17 mouse cellular contexts compared by ENCODE assay signal in the genomic region with DNA sequence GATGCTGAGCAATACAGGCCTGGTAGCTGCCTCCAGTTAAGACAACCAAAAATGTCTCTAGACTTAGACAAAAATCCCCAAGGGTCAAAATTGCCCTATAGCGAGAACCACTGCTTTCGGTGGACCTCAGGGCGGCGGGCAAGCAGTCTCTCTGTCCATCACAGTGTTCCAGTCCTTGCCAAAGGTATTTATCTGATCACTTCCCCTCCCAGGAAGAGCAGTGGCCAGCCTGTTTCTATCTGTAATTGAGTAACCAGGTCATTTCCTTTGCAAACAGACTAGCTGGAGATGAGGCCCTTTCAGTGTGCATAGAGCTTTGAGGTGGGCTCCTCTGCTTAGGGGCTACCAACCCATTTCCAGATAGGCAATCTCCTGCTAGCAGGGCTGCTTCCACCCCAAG.
"Had no signal": no experiment of that assay in that cellular context is flagged by ENCODE, and none has a peak within 500 bp of the region (broad histone marks: within the 10 kb centered on the region; RNA-seq: fewer than 3 reads in every experiment).

No protein-coding gene starts in this region.

- H3K9ac ChIP-seq: liver, postnatal 0 days; lung, embryonic 14.5 days had no signal

- ATAC-seq: intestine, postnatal 0 days; liver, postnatal 0 days; lung, postnatal 0 days had no signal

- H3K27ac ChIP-seq: kidney, postnatal 0 days; layer of hippocampus, adult 2 months; left cerebral cortex, adult 2 months; macrophage had no signal

- H3K4me3 ChIP-seq: layer of hippocampus, adult 2 months; left cerebral cortex, adult 2 months had no signal

- H3K4me2 ChIP-seq: liver, embryonic 11.5 days; lung, embryonic 14.5 days; midbrain, embryonic 11.5 days had no signal

- DNase-seq: kidney, adult 2 months; kidney, postnatal 25 days; layer of hippocampus, adult 9-11 months; liver, postnatal 0 days; lung, embryonic 14.5 days; midbrain, embryonic 14.5 days; thymus, adult 2 months; thymus, postnatal 14 days; thymus, postnatal 4 days had no signal
